Mouse (Mus musculus) spleen, adult 10 weeks (tissue): Measurements from ENCODE around the gene Adgrg4. TPM values are rescaled to one million over a fixed set of nuclear protein-coding genes. Genes with fewer than 3 reads are reported as not detected.

Experiments used
- polyA plus RNA-seq: library from polyadenylated mRNA; stranded (reverse); fragments of 350-450 nt; fragmentation: Illumina TruSeq; extraction: RNeasy Lipid Tissue Mini Kit (QIAGEN cat#74804); gene quantifications from one replicate; pipeline ENCODE4 v1.2.3, GENCODE M21; 2015; ENCODE audit warnings: low replicate concordance; ENCODE audit not compliant: insufficient read depth

Gene Adgrg4
- polyA plus RNA-seq, result not detected

DNA sequence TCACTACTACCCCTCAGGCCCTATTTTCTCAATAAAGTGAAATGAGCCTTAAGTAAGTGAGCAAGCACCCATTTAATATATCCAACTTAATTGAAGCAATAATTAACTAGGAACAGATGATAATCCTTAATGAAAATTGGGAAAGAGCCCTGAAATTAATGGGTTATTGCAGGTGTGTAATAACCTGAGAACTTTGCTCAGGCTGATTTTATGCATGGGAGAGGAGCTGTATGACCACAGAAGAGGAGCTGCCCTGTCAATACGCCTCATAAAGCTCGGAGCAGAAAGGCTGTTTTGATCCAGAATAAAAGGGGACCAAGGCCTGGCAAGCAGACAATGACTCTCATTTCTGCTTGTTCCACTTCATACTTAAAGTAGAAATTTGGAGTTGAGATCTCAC is at the start of gene Adgrg4:
Gene Adgrg4 (plus strand): TSS at position 301 of the 400 bp plus-strand sequence.

DNA sequence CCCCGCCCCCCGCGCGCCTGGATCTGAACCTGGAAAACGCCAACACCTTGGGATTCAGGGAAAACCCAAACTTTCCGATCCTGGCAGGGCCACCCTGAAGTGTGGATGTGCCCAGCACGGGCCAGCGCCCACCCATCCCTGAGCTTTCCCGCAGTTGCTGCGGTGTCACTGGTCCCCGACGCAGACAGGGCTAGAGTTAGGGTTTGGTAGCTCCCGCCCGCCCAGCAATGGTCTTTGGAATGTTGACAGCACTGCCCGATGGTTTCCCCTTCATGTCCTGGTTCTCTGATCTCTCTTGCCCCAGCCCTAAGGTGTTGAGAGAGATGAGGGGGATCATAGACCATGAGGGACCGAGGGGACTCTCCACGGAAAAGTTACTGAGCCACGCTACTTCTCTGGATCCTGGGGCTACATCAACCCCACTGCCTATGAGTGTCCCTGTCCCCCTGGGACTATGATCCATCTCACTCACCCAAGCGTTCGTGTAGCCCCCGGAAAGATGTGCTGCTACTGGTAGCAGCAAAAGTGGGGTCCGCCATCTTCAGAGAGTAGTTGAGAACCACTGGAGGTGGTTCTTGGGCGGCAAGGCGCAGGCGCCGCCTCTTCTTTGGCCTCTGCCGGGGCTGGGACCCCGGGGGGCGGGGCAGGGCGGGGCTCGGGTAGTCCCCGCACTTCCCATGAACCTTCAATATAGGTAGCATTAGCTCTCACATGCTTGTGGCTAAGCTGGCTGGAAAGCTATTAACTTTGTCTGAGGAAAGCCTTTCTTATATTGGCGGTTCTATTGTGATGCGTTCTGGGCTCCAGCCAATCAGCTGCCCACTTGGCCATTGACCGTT is 48.0 kb upstream of the Adgrg4 start, which contains the start of gene Map7d3:
Gene Map7d3 (minus strand): TSS at position 562 of the 839 bp plus-strand sequence.

GRCm38 (mm10) chrX:57042774-57043173 is 172.8 kb downstream of the Adgrg4 start, which contains the start of gene Brs3:
Gene Brs3, plus strand, starts transcription at chrX:57043074.

Other genes starting within 250 kb of the Adgrg4 start
- gene Fhl1, start 138.4 kb upstream of the Adgrg4 start, polyA plus RNA-seq, result 29.7 TPM
- 1.3 TPM for gene Map7d3, start 47.8 kb upstream of the Adgrg4 start, polyA plus RNA-seq
- gene Brs3, start 172.9 kb downstream of the Adgrg4 start, polyA plus RNA-seq, result not detected
- 72.1 TPM for gene Htatsf1, start 183.4 kb downstream of the Adgrg4 start, polyA plus RNA-seq
- gene Vgll1, start 217.9 kb downstream of the Adgrg4 start, polyA plus RNA-seq, result not detected